Mouse (Mus musculus): ENCODE data around the gene Lemd1. TPM values are rescaled to one million over a fixed set of nuclear protein-coding genes. Genes with fewer than 3 reads are reported as not detected.
A peak's percentile ranks its signal among the peaks of the same experiment; 100 is the strongest.

The Lemd1 gene
- polyA plus RNA-seq, 1 experiment, result not detected

GRCm38 (mm10) chr1:132205958-132206357 is 14.7 kb downstream of the Lemd1 start:
- Histone ChIP-seq H3K4me1 (ENCODE audit: control insufficient read depth) (no peaks in the 10 kb centered on the region), H3K27me3 (ENCODE audit: control insufficient read depth) (peaks cover 53% of the 10 kb centered on the region), H3K4me3 (replicated peaks) (no peak overlapping the region), H3K9me3 (ENCODE audit: control insufficient read depth, low read length) (no peaks in the 10 kb centered on the region), H3K36me3 (ENCODE audit: control insufficient read depth) (no peaks in the 10 kb centered on the region)
- TF ChIP-seq GATA1 (IDR thresholded peaks at IDR 0.05; ENCODE audit: low read length) (no peak), TAL1 (IDR thresholded peaks at IDR 0.05; ENCODE audit: low read length) (no peak)

DNA sequence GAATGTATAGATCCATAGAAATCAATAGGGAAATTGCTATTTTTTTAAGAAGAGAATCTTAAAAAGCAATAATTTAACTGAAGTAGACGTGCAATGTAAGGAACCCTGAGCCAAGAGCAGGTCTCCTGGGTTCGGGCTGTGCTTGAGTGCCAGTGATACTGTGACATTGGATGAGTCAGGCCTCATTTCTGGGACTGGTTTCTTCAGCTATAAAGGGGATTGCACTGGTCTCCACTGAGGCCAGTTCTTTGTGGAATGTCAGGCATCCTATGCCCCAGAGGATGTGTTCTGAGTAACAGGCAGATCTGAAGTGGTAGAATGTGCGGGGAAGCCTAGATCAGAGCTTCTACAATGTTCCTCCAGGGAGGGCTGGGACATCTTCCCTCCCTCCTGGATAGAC is 15.6 kb downstream of the Lemd1 start:
- TF ChIP-seq TAL1 (IDR thresholded peaks at IDR 0.05; ENCODE audit: low read length), result no peak
- no peak for TF ChIP-seq GATA1 (IDR thresholded peaks at IDR 0.05; ENCODE audit: low read length)
- H3K4me1 ChIP-seq (ENCODE audit: control insufficient read depth), result no peaks in the 10 kb centered on the region
- H3K9me3 ChIP-seq (ENCODE audit: control insufficient read depth, low read length), result no peaks in the 10 kb centered on the region
- H3K27me3 ChIP-seq (ENCODE audit: control insufficient read depth), result peaks cover 56% of the 10 kb centered on the region
- no peaks in the 10 kb centered on the region for H3K36me3 ChIP-seq (ENCODE audit: control insufficient read depth)
- no peak overlapping the region for H3K4me3 ChIP-seq (replicated peaks)

DNA sequence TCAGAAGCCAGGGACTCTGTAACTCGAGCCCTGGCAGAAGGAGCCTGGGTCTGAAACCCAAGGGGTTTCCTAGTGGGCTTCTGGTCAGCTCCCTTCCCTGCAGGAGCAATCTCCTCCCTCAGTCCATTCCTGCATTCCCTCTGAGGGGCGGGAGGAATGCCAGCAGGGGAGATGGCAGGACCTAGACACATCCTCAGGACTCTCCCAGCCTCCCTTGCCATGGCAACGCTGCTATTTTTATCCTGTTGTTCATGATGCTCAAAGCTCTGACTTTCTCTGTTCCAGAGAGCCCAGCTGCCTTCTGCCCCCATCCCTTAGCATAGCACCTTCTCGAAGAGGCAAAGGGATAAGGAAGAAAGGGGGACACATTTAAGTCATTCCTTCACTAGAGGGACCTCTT is 16.9 kb downstream of the Lemd1 start:
- H3K4me1 ChIP-seq (ENCODE audit: control insufficient read depth), result peaks cover 5% of the 10 kb centered on the region; the same call in 1 of the 2 replicates
- H3K9me3 ChIP-seq (ENCODE audit: control insufficient read depth, low read length), result no peaks in the 10 kb centered on the region
- no peaks in the 10 kb centered on the region for H3K36me3 ChIP-seq (ENCODE audit: control insufficient read depth)
- H3K27me3 ChIP-seq (ENCODE audit: control insufficient read depth), result peaks cover 61% of the 10 kb centered on the region
- no peak overlapping the region for H3K4me3 ChIP-seq (replicated peaks)
- no peak for TF ChIP-seq GATA1 (IDR thresholded peaks at IDR 0.05; ENCODE audit: low read length)
- TF ChIP-seq TAL1 (IDR thresholded peaks at IDR 0.05; ENCODE audit: low read length), result no peak

- Histone ChIP-seq H3K4me3 (replicated peaks) (no peak overlapping the region), H3K4me1 (ENCODE audit: control insufficient read depth) (peaks cover 5% of the 10 kb centered on the region; the same call in 1 of the 2 replicates), H3K36me3 (ENCODE audit: control insufficient read depth) (no peaks in the 10 kb centered on the region), H3K9me3 (ENCODE audit: control insufficient read depth, low read length) (no peaks in the 10 kb centered on the region), H3K27me3 (ENCODE audit: control insufficient read depth) (peaks cover 55% of the 10 kb centered on the region)
- TF ChIP-seq GATA1 (IDR thresholded peaks at IDR 0.05; ENCODE audit: low read length), result no peak
- TF ChIP-seq TAL1 (IDR thresholded peaks at IDR 0.05; ENCODE audit: low read length), result no peak
These were observed 18.2 kb downstream of the Lemd1 start for GRCm38 (mm10) chr1:132209400-132209799.

DNA sequence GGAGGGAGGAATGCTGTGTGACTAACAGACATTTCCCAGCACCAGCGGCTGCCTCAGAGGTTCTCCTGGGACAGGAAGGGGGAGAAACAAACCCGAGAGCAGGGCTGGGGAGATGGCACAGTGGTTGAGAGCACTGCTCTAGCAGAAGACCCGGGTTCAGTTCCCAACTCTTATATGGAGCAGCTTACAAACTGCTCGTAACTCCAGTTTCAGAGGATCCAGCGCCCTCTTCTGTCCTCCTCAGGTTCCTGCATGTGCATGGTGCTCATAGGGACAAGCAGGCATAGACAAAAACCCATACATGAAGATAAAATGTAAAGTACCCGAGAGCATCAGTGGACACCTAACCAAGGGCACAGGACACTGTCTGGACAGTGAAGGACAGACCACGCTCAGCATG is 19.7 kb downstream of the Lemd1 start:
- no peak for TF ChIP-seq TAL1 (IDR thresholded peaks at IDR 0.05; ENCODE audit: low read length)
- TF ChIP-seq GATA1 (IDR thresholded peaks at IDR 0.05; ENCODE audit: low read length), result no peak
- H3K4me3 ChIP-seq (replicated peaks), result no peak overlapping the region
- H3K9me3 ChIP-seq (ENCODE audit: control insufficient read depth, low read length), result no peaks in the 10 kb centered on the region
- H3K36me3 ChIP-seq (ENCODE audit: control insufficient read depth), result no peaks in the 10 kb centered on the region
- peaks cover 45% of the 10 kb centered on the region for H3K27me3 ChIP-seq (ENCODE audit: control insufficient read depth)
- H3K4me1 ChIP-seq (ENCODE audit: control insufficient read depth), result peaks cover 5% of the 10 kb centered on the region; the same call in 1 of the 2 replicates

GRCm38 (mm10) chr1:132211672-132212071 is 20.4 kb downstream of the Lemd1 start:
- peaks cover 5% of the 10 kb centered on the region; the same call in 1 of the 2 replicates for H3K4me1 ChIP-seq (ENCODE audit: control insufficient read depth)
- no peaks in the 10 kb centered on the region for H3K9me3 ChIP-seq (ENCODE audit: control insufficient read depth, low read length)
- TF ChIP-seq TAL1 (IDR thresholded peaks at IDR 0.05; ENCODE audit: low read length), result no peak
- no peak for TF ChIP-seq GATA1 (IDR thresholded peaks at IDR 0.05; ENCODE audit: low read length)
- no peaks in the 10 kb centered on the region for H3K36me3 ChIP-seq (ENCODE audit: control insufficient read depth)
- no peak overlapping the region for H3K4me3 ChIP-seq (replicated peaks)
- H3K27me3 ChIP-seq (ENCODE audit: control insufficient read depth), result peaks cover 41% of the 10 kb centered on the region

- H3K27me3 ChIP-seq (ENCODE audit: control insufficient read depth), result peaks cover 41% of the 10 kb centered on the region
- H3K9me3 ChIP-seq (ENCODE audit: control insufficient read depth, low read length), result no peaks in the 10 kb centered on the region
- H3K36me3 ChIP-seq (ENCODE audit: control insufficient read depth), result no peaks in the 10 kb centered on the region
- H3K4me3 ChIP-seq (replicated peaks), result peak overlapping the region; percentile 32
- TF ChIP-seq GATA1 (IDR thresholded peaks at IDR 0.05; ENCODE audit: low read length), result no peak
- no peak for TF ChIP-seq TAL1 (IDR thresholded peaks at IDR 0.05; ENCODE audit: low read length)
- peaks cover 5% of the 10 kb centered on the region; the same call in 1 of the 2 replicates for H3K4me1 ChIP-seq (ENCODE audit: control insufficient read depth)
These were observed 21.0 kb downstream of the Lemd1 start for GRCm38 (mm10) chr1:132212218-132212617.

GRCm38 (mm10) chr1:132213076-132213475 is 21.8 kb downstream of the Lemd1 start:
- Histone ChIP-seq H3K36me3 (ENCODE audit: control insufficient read depth) (no peaks in the 10 kb centered on the region), H3K4me3 (replicated peaks) (no peak overlapping the region), H3K4me1 (ENCODE audit: control insufficient read depth) (peaks cover 5% of the 10 kb centered on the region; the same call in 1 of the 2 replicates), H3K27me3 (ENCODE audit: control insufficient read depth) (peaks cover 35% of the 10 kb centered on the region), H3K9me3 (ENCODE audit: control insufficient read depth, low read length) (no peaks in the 10 kb centered on the region)
- TF ChIP-seq TAL1 (IDR thresholded peaks at IDR 0.05; ENCODE audit: low read length) (no peak), GATA1 (IDR thresholded peaks at IDR 0.05; ENCODE audit: low read length) (no peak)

DNA sequence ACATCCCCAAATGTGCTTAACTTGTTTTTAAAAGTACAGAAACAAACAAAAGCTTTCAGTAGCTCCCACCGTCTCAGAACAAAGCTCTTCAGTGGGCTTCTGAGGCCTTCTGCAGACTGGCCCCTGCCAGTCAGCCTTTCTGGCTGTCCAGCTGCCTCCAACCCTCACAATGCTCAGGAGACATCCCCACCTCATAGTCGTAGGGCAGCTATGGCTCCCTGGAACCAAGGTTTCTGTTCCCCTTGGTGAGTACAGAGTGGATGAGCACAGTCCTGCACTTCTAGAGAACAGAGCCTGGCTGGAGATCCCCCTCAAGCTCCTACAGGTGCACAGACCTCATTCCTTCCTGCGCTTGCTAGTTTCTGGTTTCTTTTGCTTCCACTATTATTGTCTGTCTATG is 25.0 kb downstream of the Lemd1 start:
- Histone ChIP-seq H3K4me3 (replicated peaks) (no peak overlapping the region), H3K27me3 (ENCODE audit: control insufficient read depth) (peaks cover 26% of the 10 kb centered on the region), H3K4me1 (ENCODE audit: control insufficient read depth) (peaks cover 5% of the 10 kb centered on the region; the same call in 1 of the 2 replicates), H3K9me3 (ENCODE audit: control insufficient read depth, low read length) (no peaks in the 10 kb centered on the region), H3K36me3 (ENCODE audit: control insufficient read depth) (no peaks in the 10 kb centered on the region)
- TF ChIP-seq GATA1 (IDR thresholded peaks at IDR 0.05; ENCODE audit: low read length), result no peak
- no peak for TF ChIP-seq TAL1 (IDR thresholded peaks at IDR 0.05; ENCODE audit: low read length)

DNA sequence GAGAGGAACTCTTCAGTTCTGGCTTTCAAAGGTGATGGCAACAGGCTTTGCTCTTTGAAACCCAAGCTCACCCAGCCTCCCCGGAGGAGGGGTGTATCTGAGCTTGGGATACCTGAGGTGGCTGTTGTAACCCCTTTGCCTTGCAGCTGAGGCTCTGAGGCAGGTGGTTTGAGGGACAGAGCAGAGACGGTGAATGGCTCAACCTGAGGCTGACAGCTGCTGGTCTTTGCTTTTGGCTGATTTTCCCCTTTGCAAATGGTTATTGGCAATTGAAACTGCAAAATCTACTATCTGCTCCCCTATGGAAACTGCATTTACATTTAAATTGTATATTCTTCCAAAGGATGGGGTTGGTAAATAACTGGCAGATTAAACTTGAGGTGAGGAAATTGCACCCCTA is 30.4 kb downstream of the Lemd1 start:
- TF ChIP-seq GATA1 (IDR thresholded peaks at IDR 0.05; ENCODE audit: low read length), result no peak
- no peak for TF ChIP-seq TAL1 (IDR thresholded peaks at IDR 0.05; ENCODE audit: low read length)

More for the DNA sequence above, 30.4 kb downstream of the Lemd1 start:
- no peaks in the 10 kb centered on the region for H3K36me3 ChIP-seq (ENCODE audit: control insufficient read depth)
- H3K9me3 ChIP-seq (ENCODE audit: control insufficient read depth, low read length), result no peaks in the 10 kb centered on the region
- H3K4me1 ChIP-seq (ENCODE audit: control insufficient read depth), result no peaks in the 10 kb centered on the region
- H3K27me3 ChIP-seq (ENCODE audit: control insufficient read depth), result peaks cover 9% of the 10 kb centered on the region
- no peak overlapping the region for H3K4me3 ChIP-seq (replicated peaks)
